In the genomic region with DNA sequence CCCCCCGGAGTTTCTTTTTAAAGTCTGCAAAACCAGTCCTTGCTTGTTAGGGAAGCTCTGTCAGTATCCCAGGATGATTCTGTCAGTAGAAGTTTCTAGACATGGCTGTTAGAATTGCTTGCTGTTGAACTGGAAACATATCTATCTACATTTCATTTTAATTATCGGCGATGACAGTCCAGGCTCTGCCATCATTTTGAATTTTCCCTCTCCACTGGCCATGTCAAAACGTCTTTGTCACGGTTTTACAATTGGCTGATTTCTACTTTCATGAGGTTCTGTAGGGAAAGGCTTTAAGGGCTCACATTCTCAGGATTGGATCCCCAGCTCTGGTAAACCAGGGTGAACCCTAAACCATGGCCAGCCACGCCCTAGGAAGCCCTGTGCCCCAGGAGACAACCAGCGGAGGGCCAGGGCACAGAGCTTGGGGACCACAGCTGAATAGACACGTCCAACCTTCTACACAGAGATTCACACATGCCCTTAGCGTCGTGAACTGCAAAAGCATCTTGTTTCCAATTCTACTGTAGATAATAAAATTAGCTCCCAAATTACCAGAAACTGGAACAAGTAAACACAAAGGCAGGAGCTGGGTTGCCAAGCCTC, we compare ENCODE assay signal across 8 mouse cellular contexts.
DNase-seq lines count a peak whose midpoint lies in the region; ATAC-seq and TF ChIP-seq lines count a peak whose summit lies in the region.

No protein-coding gene starts in this region.

- no peaks in the 10 kb centered on the region for H3K9me3 ChIP-seq in forebrain, postnatal 0 days (ENCODE audit: low read length)
- no peaks in the 10 kb centered on the region for H3K9me3 ChIP-seq in liver, embryonic 13.5 days (replicated peaks)

- no peaks in the 10 kb centered on the region; the same call in 1 of the 2 replicates for H3K27me3 ChIP-seq in forebrain, postnatal 0 days (ENCODE audit: insufficient read depth, low read length)
- peaks cover 19% of the 10 kb centered on the region for H3K27me3 ChIP-seq in liver, embryonic 13.5 days

- peak; percentile 1 to 5 for DNase-seq in cerebellum, postnatal 10 days
- DNase-seq in cerebellum, adult 18-20 months = no peak
- DNase-seq in 3T3-L1 (ENCODE audit: low read depth, low spot score) = peak; percentile 62
- peak; percentile 16 for DNase-seq in forebrain, postnatal 0 days
- DNase-seq in liver, embryonic 13.5 days = no peak
- DNase-seq in spleen, adult 12 weeks (ENCODE audit: low spot score) = no peak
- DNase-seq in urinary bladder, postnatal 4 days (ENCODE audit: low spot score in 2 of 2) = no peak
- no peak for DNase-seq in lung, adult 2 months

- H3K9ac ChIP-seq in forebrain, postnatal 0 days = peak overlapping the region; percentile 58
- H3K9ac ChIP-seq in liver, embryonic 13.5 days = no peak overlapping the region

- no peaks in the 10 kb centered on the region for H3K36me3 ChIP-seq in forebrain, postnatal 0 days (ENCODE audit: insufficient read depth)
- H3K36me3 ChIP-seq in liver, embryonic 13.5 days = no peaks in the 10 kb centered on the region

- peak overlapping the region; percentile 94 for H3K4me2 ChIP-seq in forebrain, postnatal 0 days (ENCODE audit: low read depth)
- peak overlapping the region; percentile 59; the same call in 1 of the 2 replicates for H3K4me2 ChIP-seq in liver, embryonic 13.5 days

- WGBS in forebrain, postnatal 0 days = 22% methylated on average over 10 of the region's 10 CpGs
- 27% methylated on average over 10 of the region's 10 CpGs for WGBS in liver, embryonic 13.5 days (ENCODE audit: insufficient replicate concordance)
- WGBS in lung, adult 2 months = 39% methylated on average over 10 of the region's 10 CpGs

- no peak overlapping the region for H3K27ac ChIP-seq in forebrain, postnatal 0 days (ENCODE audit: low read depth, low read length)
- H3K27ac ChIP-seq in liver, embryonic 13.5 days = no peak overlapping the region

- TF ChIP-seq POLR2A in lung, adult 2 months (IDR thresholded peaks at IDR 0.05; ENCODE audit: borderline replicate concordance, extremely low read depth, low read depth, low read length) = no peak

- peak overlapping the region; percentile 56 for H3K4me3 ChIP-seq in forebrain, postnatal 0 days (ENCODE audit: low read depth, low read length)
- peak overlapping the region; percentile 42; the same call in 1 of the 2 replicates for H3K4me3 ChIP-seq in liver, embryonic 13.5 days (replicated peaks)
- H3K4me3 ChIP-seq in lung, adult 2 months (replicated peaks; ENCODE audit: extremely low read depth, low read depth, low read length) = no peak overlapping the region

- ATAC-seq in forebrain, postnatal 0 days = peak; percentile 23; the same call in 1 of the 2 replicates
- no peak for ATAC-seq in liver, embryonic 13.5 days (ENCODE audit: low read depth)

- TF ChIP-seq CTCF in forebrain, postnatal 0 days (IDR thresholded peaks at IDR 0.05; ENCODE audit: low read depth) = no peak
- TF ChIP-seq CTCF in lung, adult 2 months (IDR thresholded peaks at IDR 0.05; ENCODE audit: insufficient read depth, low read length) = no peak

- H3K4me1 ChIP-seq in forebrain, postnatal 0 days (ENCODE audit: insufficient read depth) = 0 out of 2 replicates have a peak, but pooled peaks cover 4% of the 10 kb centered on the region
- H3K4me1 ChIP-seq in liver, embryonic 13.5 days (replicated peaks) = no peaks in the 10 kb centered on the region
- no peaks in the 10 kb centered on the region for H3K4me1 ChIP-seq in lung, adult 2 months (ENCODE audit: control insufficient read depth, insufficient read depth, low read length)

Comparison
In these comparisons a context has a peak if more than half of its experiments do, and no peak if none do; other contexts are left out.
1. DNase-seq: peak in cerebellum, postnatal 10 days (2 of 2), 3T3-L1 (single experiment) and forebrain, postnatal 0 days (single experiment); none in cerebellum, adult 18-20 months (0 of 2), liver, embryonic 13.5 days (single experiment), spleen, adult 12 weeks (single experiment), urinary bladder, postnatal 4 days (0 of 2) and lung, adult 2 months (single experiment).